Mouse (Mus musculus): ENCODE measurements around the gene Scgb2b20. TPM values are rescaled to one million over a fixed set of nuclear protein-coding genes. Genes with fewer than 3 reads are reported as not detected.
"Not testable (repeated sequence)": the region's sequence is repeated elsewhere in the genome, so short reads cannot be mapped to it uniquely, and the experiment has no call there.

Gene Scgb2b20
- total RNA-seq (2014; fragmentation: Nextera tagmentation) (not detected in 2 replicates), total RNA-seq (2017) (not detected in 2 replicates)

DNA sequence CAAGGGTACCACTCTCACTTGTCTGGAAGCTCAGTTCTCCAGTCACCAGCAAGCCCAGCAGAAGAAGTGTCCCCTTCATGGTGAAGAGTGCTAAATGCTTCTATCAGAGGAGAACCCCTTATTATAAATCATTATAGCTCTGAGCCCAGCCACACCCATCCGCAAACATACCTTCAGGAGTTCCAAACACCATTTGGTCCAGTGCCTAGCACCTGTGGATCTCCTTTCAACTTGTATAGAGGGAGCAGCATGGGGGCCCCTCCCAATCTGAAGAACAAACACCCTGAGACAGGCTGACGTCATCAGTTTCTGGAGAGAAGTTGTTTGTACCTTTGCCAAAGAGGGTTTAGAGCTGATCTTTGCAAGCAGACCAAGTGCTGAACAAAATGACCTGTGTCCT, at the start of gene Scgb2b20:
Scgb2b20 (minus strand) TSS at position 101 of the 400 bp plus-strand sequence.
- not testable (repeated sequence) for ATAC-seq (replicated peaks; ENCODE audit: poor library complexity, severe bottlenecking)

DNA sequence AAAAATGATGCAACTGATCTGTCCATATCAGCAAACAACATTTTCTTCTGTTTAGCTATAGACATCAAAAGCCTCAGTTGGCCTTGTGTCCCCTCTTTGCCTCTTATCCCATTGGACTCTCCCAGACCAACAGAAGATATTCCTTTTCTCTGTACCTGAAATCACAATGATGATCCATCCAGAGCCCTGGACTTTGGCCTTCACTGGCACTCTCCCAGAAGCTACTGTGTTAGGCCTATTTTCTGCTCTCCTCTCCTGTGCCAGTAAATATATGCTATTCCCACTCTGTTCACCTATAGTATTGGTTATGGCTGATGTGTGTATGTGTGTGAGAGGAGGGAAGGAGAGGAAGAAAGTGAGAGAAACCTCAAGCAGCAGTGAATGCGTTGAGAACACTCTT, 43.6 kb upstream of the Scgb2b20 start:
- not testable (repeated sequence) for ATAC-seq (replicated peaks; ENCODE audit: poor library complexity, severe bottlenecking)

DNA sequence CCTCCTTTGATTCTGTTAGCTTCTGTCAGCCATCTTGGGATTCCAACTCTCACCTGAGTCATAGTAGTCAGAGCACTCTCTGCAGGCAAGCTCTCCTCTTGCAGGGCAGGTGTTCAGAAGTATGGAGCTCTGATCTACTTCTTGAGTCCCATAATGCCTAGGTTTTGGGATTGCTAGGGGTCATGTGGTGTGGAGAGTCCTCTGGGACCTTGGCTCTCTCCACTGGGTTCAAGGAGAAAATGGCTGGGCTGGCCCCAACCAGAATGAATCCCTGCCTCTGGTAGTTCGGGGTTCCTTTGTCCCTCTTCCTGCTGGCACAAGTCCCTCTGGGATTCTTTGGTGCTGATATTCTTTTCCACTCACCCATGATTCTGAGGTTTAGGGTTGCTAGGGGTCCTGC, 35.5 kb upstream of the Scgb2b20 start:
- ATAC-seq (replicated peaks; ENCODE audit: poor library complexity, severe bottlenecking): no peak

DNA sequence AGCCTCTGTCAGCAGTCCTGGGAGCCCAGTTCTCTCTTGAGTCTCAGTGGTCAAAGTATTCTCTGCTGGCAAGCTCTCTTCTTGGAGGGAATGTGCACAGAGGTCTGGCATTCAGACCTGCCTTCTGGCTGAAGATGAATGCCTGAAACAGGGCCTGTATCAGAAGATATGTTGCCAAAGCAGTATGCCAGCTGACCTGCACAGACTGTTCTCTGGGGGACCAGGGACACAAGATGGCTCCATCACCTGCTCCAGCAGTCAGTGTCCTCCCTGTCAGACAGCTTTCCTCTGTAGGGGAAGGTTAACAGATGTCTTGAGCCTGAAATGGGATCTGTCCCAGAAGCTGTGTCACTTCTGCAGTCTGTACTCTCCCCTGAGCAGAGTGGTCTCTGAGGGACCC, 33.6 kb upstream of the Scgb2b20 start:
- ATAC-seq (replicated peaks; ENCODE audit: poor library complexity, severe bottlenecking): not testable (repeated sequence)

DNA sequence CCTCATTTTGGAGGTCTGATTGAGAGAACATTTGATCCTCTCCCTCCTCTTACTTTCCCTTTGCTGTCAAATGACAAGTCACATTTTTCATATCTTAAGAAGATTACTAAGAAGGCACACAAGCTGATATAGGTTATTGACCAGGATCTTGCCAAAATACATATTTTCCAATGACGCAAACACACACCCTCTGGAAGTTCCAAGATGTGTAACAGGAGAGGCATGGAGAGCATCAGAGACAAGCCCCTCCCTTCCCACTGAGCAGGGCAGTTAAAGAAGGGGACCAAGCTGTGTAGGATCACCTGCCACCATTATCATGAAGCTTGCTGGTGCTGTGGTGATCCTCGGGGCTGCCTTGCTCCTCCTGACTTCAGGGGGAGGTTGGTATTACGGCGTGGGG, 6.8 kb upstream of the Scgb2b20 start, which contains the start of gene Scgb1b20:
Scgb1b20 (plus strand) TSS at position 301 of the 400 bp plus-strand sequence.
- ATAC-seq (replicated peaks; ENCODE audit: poor library complexity, severe bottlenecking): not testable (repeated sequence)

Other genes starting within 250 kb of the Scgb2b20 start
- gene Scgb2b18, start 192.5 kb downstream of the Scgb2b20 start, total RNA-seq (2014; fragmentation: Nextera tagmentation): not detected in 2 replicates
- gene Scgb2b18, start 192.5 kb downstream of the Scgb2b20 start, total RNA-seq (2017): not detected in 2 replicates
- not detected in 2 replicates for gene Scgb1b18, start 180.8 kb downstream of the Scgb2b20 start, total RNA-seq (2014; fragmentation: Nextera tagmentation)
- gene Scgb1b18, start 180.8 kb downstream of the Scgb2b20 start, total RNA-seq (2017): not detected in 2 replicates
- not detected in 2 replicates for gene Scgb2b19, start 86.0 kb downstream of the Scgb2b20 start, total RNA-seq (2014; fragmentation: Nextera tagmentation)
- gene Scgb2b19, start 86.0 kb downstream of the Scgb2b20 start, total RNA-seq (2017): not detected in 2 replicates
- not detected in 2 replicates for gene Scgb1b19, start 79.0 kb downstream of the Scgb2b20 start, total RNA-seq (2014; fragmentation: Nextera tagmentation)
- gene Scgb1b19, start 79.0 kb downstream of the Scgb2b20 start, total RNA-seq (2017): not detected in 2 replicates
- gene Scgb1b20, start 6.9 kb upstream of the Scgb2b20 start, total RNA-seq (2014; fragmentation: Nextera tagmentation): not detected in 2 replicates
- gene Scgb1b20, start 6.9 kb upstream of the Scgb2b20 start, total RNA-seq (2017): not detected in 2 replicates
- gene Scgb2b21, start 154.1 kb upstream of the Scgb2b20 start, total RNA-seq (2014; fragmentation: Nextera tagmentation): not detected in 2 replicates
- not detected in 2 replicates for gene Scgb2b21, start 154.1 kb upstream of the Scgb2b20 start, total RNA-seq (2017)